Mouse (Mus musculus): ENCODE measurements around the gene Adap1. TPM values are rescaled to one million over a fixed set of nuclear protein-coding genes. Genes with fewer than 3 reads are reported as not detected.
"Not testable (repeated sequence)": the region's sequence is repeated elsewhere in the genome, so short reads cannot be mapped to it uniquely, and the experiment has no call there.

Adap1 gene
- total RNA-seq, 2 experiments from 2014 or later, result 3.0 to 14.7 TPM

- no peak for ATAC-seq (replicated peaks; ENCODE audit: low FRiP score, low TSS enrichment, poor library complexity, severe bottlenecking)
Measured at GRCm38 (mm10) chr5:139352317-139352716, 26.9 kb upstream of the Adap1 start, which contains the start of gene Cyp2w1. Cyp2w1 (plus strand) TSS chr5:139352617.

- ATAC-seq (replicated peaks; ENCODE audit: low FRiP score, low TSS enrichment, poor library complexity, severe bottlenecking), result no peak
Measured at GRCm38 (mm10) chr5:139351628-139352027, 26.2 kb upstream of the Adap1 start.

GRCm38 (mm10) chr5:139351134-139351533 lies 25.7 kb upstream of the Adap1 start, which contains the start of gene Cox19:
Cox19 (minus strand) TSS chr5:139351418.
- ATAC-seq (replicated peaks; ENCODE audit: low FRiP score, low TSS enrichment, poor library complexity, severe bottlenecking), result no peak

GRCm38 (mm10) chr5:139349713-139350112 lies 24.3 kb upstream of the Adap1 start:
- no peak for ATAC-seq (replicated peaks; ENCODE audit: low FRiP score, low TSS enrichment, poor library complexity, severe bottlenecking)

GRCm38 (mm10) chr5:139347225-139347624 lies 21.8 kb upstream of the Adap1 start:
- ATAC-seq (replicated peaks; ENCODE audit: low FRiP score, low TSS enrichment, poor library complexity, severe bottlenecking), result no peak

GRCm38 (mm10) chr5:139345364-139345714 lies 19.9 kb upstream of the Adap1 start:
- ATAC-seq (replicated peaks; ENCODE audit: low FRiP score, low TSS enrichment, poor library complexity, severe bottlenecking), result peak; percentile 22; the same call in 1 of the 2 replicates

- peak; percentile 88 for ATAC-seq (replicated peaks; ENCODE audit: low FRiP score, low TSS enrichment, poor library complexity, severe bottlenecking)
Measured at GRCm38 (mm10) chr5:139344687-139345363, 19.4 kb upstream of the Adap1 start.

GRCm38 (mm10) chr5:139344021-139344686 lies 18.7 kb upstream of the Adap1 start:
- ATAC-seq (replicated peaks; ENCODE audit: low FRiP score, low TSS enrichment, poor library complexity, severe bottlenecking), result peak; percentile 84

GRCm38 (mm10) chr5:139338891-139339290 lies 13.5 kb upstream of the Adap1 start:
- no peak for ATAC-seq (replicated peaks; ENCODE audit: low FRiP score, low TSS enrichment, poor library complexity, severe bottlenecking)

DNA sequence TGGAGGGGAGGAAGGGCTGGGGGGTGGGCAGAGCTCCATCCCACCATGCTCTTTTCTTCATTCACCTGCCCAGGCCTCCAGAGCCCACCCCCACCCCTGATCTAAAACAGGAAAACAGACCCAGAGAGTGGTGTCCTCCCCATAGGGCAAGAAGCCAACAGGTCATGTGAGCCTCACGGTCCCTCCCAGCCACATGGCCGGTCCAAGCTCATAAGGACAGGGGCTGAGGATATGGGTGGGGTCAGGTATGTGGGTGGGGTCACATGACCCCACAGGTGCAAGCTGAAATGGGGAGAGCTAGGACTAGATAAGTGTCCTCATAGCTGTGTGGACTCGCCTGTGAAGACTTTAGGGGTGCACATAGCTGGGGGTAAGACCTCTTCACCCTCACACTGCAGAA lies 13.0 kb upstream of the Adap1 start:
- ATAC-seq (replicated peaks; ENCODE audit: low FRiP score, low TSS enrichment, poor library complexity, severe bottlenecking), result no peak

- no peak for ATAC-seq (replicated peaks; ENCODE audit: low FRiP score, low TSS enrichment, poor library complexity, severe bottlenecking)
Measured at GRCm38 (mm10) chr5:139337826-139338370, 12.5 kb upstream of the Adap1 start.

GRCm38 (mm10) chr5:139335634-139336033 lies 10.2 kb upstream of the Adap1 start:
- no peak for ATAC-seq (replicated peaks; ENCODE audit: low FRiP score, low TSS enrichment, poor library complexity, severe bottlenecking)

GRCm38 (mm10) chr5:139334394-139334793 lies 9.0 kb upstream of the Adap1 start:
- ATAC-seq (replicated peaks; ENCODE audit: low FRiP score, low TSS enrichment, poor library complexity, severe bottlenecking), result not testable (repeated sequence)

GRCm38 (mm10) chr5:139333301-139334013 lies 8.0 kb upstream of the Adap1 start:
- ATAC-seq (replicated peaks; ENCODE audit: low FRiP score, low TSS enrichment, poor library complexity, severe bottlenecking), result no peak

DNA sequence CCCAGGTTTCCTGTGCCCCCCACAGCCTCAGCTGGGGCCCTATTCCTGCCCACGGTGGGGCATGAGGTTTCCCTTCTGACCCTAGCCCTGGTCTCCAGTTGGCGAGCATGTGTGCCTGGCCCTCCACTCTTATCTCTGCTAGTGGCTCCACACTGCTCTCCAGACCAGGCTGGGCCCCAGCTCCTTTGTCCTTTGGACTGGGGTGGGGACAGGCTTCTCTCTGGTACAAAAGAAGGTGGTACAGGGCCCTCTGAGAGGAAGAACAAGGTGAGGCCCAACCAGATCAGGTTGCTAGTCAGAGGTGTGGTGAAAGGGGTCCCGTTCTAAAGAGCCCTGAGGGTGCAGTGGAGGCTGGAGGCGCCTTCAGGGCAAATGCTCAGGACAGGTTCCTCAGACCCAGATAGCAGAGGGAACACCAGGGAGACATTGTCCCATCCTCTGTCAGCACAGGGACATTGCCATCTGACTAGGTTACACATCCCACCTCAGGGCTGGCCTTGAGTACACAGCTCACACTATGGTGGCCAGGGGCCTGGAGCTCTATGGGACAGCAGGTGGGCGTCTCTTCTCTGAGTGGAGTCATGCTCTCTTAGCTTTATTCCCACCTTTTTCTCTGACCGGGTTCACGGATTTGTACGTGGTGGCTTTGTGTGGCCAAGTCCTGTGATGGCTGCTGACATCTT lies 7.3 kb upstream of the Adap1 start:
- ATAC-seq (replicated peaks; ENCODE audit: low FRiP score, low TSS enrichment, poor library complexity, severe bottlenecking), result 0 out of 2 replicates have a peak, but pooled peaks have one; percentile 6

DNA sequence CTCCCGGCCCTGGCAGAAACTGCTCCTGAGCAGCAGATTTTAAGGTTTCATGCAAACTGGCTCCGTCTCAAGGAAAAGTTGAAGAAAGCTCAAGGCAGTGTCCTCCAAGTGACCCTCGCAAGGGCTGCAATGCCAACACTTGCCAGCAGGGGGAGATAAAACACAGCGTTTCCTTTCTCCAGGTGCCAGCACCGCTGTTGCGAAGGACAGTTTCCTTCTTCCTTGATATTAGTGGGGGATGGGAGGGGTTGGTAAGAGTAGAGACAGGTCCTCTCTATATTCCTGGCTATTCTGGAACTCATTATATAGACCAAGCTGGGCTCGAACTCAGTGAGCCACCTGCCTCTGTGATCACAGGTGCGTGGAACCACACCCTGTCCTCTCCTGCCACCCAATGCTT lies 6.3 kb upstream of the Adap1 start:
- peak; percentile 51; the same call in 1 of the 2 replicates for ATAC-seq (replicated peaks; ENCODE audit: low FRiP score, low TSS enrichment, poor library complexity, severe bottlenecking)

DNA sequence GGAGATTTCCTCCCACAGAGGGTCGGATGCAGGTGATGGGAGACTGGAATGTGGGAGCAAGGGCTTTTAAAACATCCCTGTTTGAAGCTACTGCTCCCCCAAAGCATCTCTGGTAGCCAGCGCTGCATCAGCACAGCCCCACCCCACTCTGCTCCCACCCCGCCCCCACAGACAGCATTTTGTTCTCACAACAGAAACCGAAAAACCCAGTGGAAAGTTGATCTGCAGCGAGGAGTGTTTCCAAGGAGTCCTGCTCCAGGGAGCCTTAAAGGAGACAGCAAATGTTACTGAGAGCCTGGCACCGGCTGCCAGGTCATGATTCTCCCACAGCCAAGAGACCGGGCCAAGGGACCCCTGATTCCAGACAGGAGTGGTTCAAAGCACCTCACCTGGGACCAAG lies 5.3 kb upstream of the Adap1 start:
- ATAC-seq (replicated peaks; ENCODE audit: low FRiP score, low TSS enrichment, poor library complexity, severe bottlenecking), result no peak

GRCm38 (mm10) chr5:139327634-139328020 lies 2.2 kb upstream of the Adap1 start:
- ATAC-seq (replicated peaks; ENCODE audit: low FRiP score, low TSS enrichment, poor library complexity, severe bottlenecking), result no peak

DNA sequence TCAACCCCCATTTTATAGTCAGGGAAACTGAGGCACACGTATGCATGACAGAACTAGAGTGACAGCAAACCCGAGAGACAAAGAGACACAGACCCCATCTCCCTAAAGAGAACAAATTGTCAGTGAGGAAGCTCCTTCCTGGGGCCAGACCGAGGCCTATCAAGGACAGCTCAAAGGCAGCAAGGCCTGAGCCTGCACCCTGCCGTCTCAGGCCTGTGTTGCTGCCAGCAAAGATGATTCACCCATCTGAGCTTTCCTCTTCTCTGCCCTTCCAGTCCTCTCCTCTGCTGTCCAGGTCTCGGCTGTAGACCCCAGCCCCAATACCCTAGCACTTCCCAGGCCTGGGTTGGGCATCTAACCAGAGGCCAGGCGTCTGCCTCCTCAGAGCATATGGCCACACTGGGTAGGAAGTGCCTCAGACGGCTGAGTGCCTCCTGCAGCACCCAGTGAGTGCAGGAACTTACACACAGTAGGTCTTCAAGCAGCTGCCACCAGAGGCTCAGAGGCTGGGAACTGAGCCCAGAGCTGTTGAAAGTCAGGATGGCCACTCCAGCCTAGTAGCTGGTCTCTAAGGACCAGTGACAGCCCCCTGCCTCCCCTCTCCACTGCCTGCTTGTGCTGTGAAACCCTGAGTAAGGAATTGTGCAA lies 1.7 kb upstream of the Adap1 start:
- no peak for ATAC-seq (replicated peaks; ENCODE audit: low FRiP score, low TSS enrichment, poor library complexity, severe bottlenecking)
